Mouse (Mus musculus): ENCODE measurements around the gene Grip2.

The Grip2 gene

DNA sequence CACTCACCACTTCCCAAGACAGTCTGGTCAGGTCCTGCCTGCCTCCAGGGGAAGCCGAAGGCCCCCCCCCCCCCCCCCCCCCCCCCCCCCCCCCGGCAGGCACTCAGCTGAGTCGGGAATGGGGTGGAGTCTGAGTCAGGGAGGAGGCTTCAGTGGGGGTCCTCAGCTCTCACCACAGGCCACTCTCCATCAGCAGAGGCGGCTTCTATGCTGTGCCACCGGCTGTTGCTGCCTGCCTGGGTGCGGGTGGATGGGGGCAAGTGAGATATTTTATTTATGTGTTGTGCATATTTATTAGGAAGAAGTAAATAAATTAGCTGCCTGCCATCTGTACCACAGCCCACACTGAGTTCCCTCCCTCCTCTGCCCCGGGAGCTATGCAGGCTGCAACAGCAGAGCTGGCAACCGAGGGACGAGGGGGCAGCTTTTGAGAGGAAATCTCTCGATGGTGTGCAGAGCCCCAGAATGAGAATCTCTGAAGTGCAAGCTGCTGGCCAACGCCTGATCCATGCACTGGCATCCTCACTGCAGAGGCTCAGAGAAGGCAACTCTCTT is at the start of gene Grip2:
TSS of gene Grip2 (minus strand) at position 235 of the 555 bp plus-strand sequence.
- no peak for DNase-seq (ENCODE audit: low read depth)

- DNase-seq (ENCODE audit: low read depth): no peak
Observed at GRCm38 (mm10) chr6:91872781-91873180, 45.7 kb upstream of the Grip2 start.

DNA sequence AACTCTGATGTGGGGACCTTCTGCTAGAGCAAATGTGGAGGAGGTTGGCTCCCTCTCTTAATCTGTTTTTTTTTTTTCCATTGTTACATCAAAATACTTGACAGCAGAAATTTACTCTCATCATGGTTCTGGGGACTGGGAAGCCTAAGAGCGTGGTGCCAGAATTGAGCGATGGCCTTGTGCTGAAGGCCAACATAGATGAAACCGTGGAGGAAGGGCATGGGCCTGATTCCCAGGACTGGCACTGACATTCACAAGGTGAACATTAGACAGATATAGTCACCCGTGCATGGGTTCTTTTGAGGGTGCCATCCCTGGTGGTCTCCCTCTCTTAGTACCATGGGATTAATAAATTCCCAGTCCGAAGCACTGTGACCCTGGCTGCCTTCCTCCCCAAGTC is 41.0 kb upstream of the Grip2 start:
- DNase-seq (ENCODE audit: low read depth): no peak

GRCm38 (mm10) chr6:91865601-91866000 is 38.6 kb upstream of the Grip2 start:
- peak; percentile 56 for DNase-seq (ENCODE audit: low read depth)

- DNase-seq (ENCODE audit: low read depth): peak; percentile 61
Observed at GRCm38 (mm10) chr6:91864595-91864994, 37.5 kb upstream of the Grip2 start.

GRCm38 (mm10) chr6:91862848-91863247 is 35.8 kb upstream of the Grip2 start:
- DNase-seq (ENCODE audit: low read depth): no peak

GRCm38 (mm10) chr6:91858339-91858738 is 31.3 kb upstream of the Grip2 start:
- no peak for DNase-seq (ENCODE audit: low read depth)

- peak; percentile 58 for DNase-seq (ENCODE audit: low read depth)
Observed at GRCm38 (mm10) chr6:91852550-91852949, 25.5 kb upstream of the Grip2 start.

- DNase-seq (ENCODE audit: low read depth): no peak
Observed at GRCm38 (mm10) chr6:91843628-91844153, 16.6 kb upstream of the Grip2 start.

GRCm38 (mm10) chr6:91842897-91843627 is 16.0 kb upstream of the Grip2 start:
- no peak for DNase-seq (ENCODE audit: low read depth)

GRCm38 (mm10) chr6:91839010-91839871 is 12.2 kb upstream of the Grip2 start:
- peak; percentile 21 for DNase-seq (ENCODE audit: low read depth)

- DNase-seq (ENCODE audit: low read depth): no peak
Observed at GRCm38 (mm10) chr6:91832863-91833440, 5.9 kb upstream of the Grip2 start.

- DNase-seq (ENCODE audit: low read depth): no peak
Observed at GRCm38 (mm10) chr6:91827926-91828325, 876 bp upstream of the Grip2 start.

GRCm38 (mm10) chr6:91818271-91818670 is 8.8 kb downstream of the Grip2 start:
- DNase-seq (ENCODE audit: low read depth): no peak

- no peak for DNase-seq (ENCODE audit: low read depth)
Observed at GRCm38 (mm10) chr6:91815976-91816375, 11.1 kb downstream of the Grip2 start.

DNA sequence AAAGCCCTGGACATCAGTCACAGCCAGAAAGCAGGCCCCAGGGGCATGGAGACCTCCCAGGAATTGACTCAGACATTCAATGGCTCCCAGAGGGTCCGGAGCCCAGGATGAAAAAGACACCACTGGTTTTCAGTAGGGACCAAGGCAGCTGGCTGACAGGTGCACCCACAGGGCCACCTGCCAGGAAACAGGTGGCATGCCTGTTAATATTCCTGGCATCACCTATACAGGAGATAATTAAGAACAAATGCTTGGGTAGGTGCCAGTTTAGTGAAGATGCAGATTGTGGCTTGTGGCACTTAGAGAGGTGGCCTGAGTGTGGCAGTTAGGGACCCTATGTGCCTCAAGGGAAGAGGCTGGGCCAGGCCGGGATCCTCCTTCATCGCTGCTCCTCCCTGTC is 13.4 kb downstream of the Grip2 start:
- no peak for DNase-seq (ENCODE audit: low read depth)

DNA sequence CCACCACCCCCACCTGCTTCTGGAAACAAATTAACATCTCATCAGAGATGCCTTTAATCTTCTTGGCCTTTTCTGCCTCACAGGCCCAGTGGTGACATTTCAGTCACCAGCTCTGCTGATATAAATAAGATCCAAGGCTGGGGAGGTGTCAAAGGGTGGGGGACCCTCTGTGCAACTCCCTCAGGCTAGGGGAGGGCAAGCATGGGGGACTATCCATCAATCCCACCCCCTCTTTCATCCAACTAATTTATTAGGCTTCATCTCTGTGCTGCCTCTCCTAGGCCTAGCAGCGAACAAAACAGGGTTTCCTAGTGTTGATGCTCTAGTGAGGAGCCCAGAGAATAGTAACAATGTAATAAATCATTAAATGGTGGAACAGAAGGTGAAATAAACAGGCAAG is 17.0 kb downstream of the Grip2 start:
- DNase-seq (ENCODE audit: low read depth): no peak

DNA sequence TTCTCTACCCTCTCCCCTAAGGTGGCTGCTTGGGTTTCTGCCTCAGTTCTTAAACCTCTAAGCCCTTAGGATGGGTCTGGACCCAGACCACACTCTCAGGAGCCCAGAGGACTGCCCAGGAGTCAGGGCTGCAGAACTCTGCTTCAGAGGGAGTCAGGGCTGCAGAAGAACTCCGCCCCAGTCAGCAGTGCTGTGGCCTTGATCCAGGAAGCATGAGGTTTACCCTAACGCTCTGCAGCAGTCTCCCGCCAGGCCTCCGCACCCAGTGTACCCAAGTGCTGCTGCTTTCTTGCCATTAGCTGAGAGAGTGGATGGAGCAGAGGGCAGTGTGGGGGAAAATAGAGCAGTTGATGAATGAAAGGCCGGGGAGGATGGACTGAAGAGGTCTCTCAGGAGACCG is 19.0 kb downstream of the Grip2 start:
- DNase-seq (ENCODE audit: low read depth): no peak

GRCm38 (mm10) chr6:91807169-91807568 is 19.9 kb downstream of the Grip2 start:
- no peak for DNase-seq (ENCODE audit: low read depth)

DNA sequence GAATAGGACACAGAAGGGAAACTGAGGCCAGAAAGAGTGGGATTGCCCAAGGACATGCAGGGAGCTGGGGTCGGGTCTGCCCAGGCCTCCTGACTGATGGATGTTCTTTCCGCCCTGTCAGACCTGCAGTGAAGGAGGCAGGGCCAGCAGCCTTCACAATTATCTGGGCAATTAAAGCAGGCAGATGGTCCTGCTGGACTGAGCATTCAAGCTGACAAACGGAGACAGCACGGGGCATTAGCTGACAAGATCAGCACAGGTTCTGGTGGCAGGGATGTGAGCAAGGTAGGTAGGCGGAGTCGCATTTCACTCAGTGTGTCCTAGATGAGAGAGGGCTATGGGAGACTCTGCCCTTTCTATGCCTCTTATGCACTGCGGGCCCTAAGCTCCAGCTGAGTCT is 22.9 kb downstream of the Grip2 start:
- no peak for DNase-seq (ENCODE audit: low read depth)

GRCm38 (mm10) chr6:91798496-91798895 is 28.6 kb downstream of the Grip2 start:
- DNase-seq (ENCODE audit: low read depth): no peak

GRCm38 (mm10) chr6:91796736-91797135 is 30.3 kb downstream of the Grip2 start:
- no peak for DNase-seq (ENCODE audit: low read depth)
